Mouse (Mus musculus): ENCODE data around the gene Slco3a1. TPM values are rescaled to one million over a fixed set of nuclear protein-coding genes. Genes with fewer than 3 reads are reported as not detected.

The Slco3a1 gene
- polyA plus RNA-seq, 1 experiment from 2014 or later = 19.1 TPM

DNA sequence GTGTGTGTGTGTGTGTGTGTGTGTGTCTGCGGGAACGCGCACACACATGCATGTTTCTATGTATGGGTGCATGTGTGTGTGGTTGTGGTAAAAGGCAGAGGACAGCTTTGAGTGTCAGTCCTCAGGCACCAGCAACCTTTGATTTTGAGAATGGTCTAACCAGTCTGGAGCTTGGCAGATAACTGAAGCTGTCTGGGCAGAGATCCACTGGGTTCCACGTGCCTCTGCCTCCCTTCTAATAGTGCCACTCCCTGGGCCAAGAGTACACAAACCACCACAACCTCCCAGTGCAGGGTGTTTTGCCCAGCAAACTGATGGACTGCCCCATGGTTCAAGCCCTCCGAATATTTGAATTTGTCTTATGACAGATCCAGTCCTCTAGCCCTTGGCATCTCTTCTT lies 55.1 kb downstream of the Slco3a1 start:
- Histone ChIP-seq H3K4me3 (no peak overlapping the region), H3K9ac (no peak overlapping the region), H3K4me2 (no peak overlapping the region), H3K9me3 (no peaks in the 10 kb centered on the region), H3K27ac (no peak overlapping the region), H3K4me1 (no peaks in the 10 kb centered on the region), H3K36me3 (no peaks in the 10 kb centered on the region), H3K27me3 (no peaks in the 10 kb centered on the region)
- 96% methylated on average over 5 of the region's 5 CpGs for WGBS
- no peak for ATAC-seq (ENCODE audit: insufficient number of reproducible peaks, low FRiP score, low TSS enrichment, low read depth)

DNA sequence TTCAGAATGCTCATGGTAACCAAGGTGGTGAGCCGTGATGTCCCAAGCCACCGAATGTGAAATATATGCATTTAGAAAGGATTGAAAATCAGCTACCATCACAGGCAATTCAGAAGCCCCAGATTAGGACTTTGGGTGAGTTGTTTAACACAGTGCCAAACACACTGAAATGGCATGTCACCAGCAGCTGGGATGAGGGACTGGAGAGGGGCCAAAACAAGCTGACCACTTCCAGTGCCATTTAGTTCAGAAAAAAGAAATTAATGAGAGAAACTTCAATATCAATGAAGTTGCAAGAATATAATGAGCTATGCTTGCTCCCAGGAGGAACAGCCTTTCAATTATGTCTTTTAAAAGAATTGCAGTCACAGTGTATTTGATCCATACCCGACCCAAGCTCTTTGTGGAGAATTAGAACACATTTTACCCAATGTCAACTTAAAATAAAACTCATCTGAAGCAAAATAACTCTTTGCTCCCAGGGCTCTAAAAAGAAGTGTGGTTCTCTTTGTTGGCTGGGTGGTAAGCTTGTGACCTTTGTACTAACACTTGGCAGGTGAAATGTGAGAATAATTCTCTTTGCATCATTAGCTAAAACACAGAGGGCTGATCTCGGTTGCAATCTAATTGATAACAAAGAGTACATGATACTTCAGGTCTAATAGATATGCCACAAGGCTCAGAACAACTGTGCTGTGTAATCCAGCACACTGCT lies 56.2 kb downstream of the Slco3a1 start:
- no peak overlapping the region for H3K4me2 ChIP-seq
- 76% methylated on average over 4 of the region's 4 CpGs for WGBS
- H3K4me3 ChIP-seq = no peak overlapping the region
- ATAC-seq (ENCODE audit: insufficient number of reproducible peaks, low FRiP score, low TSS enrichment, low read depth) = no peak
- no peak overlapping the region for H3K27ac ChIP-seq
- no peaks in the 10 kb centered on the region for H3K4me1 ChIP-seq
- H3K36me3 ChIP-seq = no peaks in the 10 kb centered on the region
- no peak overlapping the region for H3K9ac ChIP-seq
- no peaks in the 10 kb centered on the region for H3K27me3 ChIP-seq
- no peaks in the 10 kb centered on the region for H3K9me3 ChIP-seq

DNA sequence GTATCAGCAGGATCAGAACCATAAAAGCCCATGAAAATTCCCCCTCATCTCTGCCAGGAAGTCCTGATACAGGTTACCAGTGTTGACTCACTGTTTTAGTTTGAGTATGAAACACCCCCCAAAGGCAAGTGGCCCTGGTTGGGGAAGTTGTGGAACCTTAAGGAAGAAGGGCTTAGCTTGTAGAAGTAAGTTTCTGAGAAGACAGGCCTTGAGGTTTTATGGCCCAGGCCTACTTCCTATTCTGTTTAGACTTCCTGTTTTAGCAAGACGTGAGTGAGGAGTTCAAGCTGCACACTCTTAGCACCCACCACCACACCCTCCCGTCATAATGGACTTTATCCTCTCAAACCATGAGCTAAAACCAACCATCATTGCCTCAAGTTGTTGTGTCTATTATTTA lies 57.4 kb downstream of the Slco3a1 start:
- Histone ChIP-seq H3K4me3 (no peak overlapping the region), H3K27ac (no peak overlapping the region), H3K9ac (no peak overlapping the region), H3K9me3 (no peaks in the 10 kb centered on the region), H3K4me1 (no peaks in the 10 kb centered on the region), H3K27me3 (no peaks in the 10 kb centered on the region), H3K36me3 (no peaks in the 10 kb centered on the region), H3K4me2 (no peak overlapping the region)
- 67% methylated on average over 2 of the region's 2 CpGs for WGBS
- no peak for ATAC-seq (ENCODE audit: insufficient number of reproducible peaks, low FRiP score, low TSS enrichment, low read depth)

DNA sequence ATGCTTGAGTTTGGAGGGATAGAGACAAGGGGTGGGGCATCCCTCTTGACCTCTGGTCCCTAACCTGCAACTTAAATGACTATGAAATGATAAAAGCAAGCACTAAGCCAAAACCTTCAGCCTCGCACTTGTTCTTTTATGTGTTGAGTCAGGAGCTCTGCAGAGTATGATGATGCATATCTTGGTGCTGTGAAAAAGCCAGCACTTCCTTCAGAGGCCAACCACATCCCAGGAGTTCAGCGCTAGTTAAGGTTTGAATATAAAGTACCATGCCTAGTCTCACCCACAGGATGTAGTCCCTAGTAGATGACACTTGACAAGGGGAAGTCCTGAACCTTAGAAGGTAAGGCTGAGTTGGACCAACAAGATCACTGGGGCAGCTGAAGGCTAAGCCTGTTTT lies 59.1 kb downstream of the Slco3a1 start:
- WGBS = 86% methylated on average over 2 of the region's 2 CpGs
- Histone ChIP-seq H3K4me1 (no peaks in the 10 kb centered on the region), H3K4me2 (no peak overlapping the region), H3K27me3 (no peaks in the 10 kb centered on the region), H3K9ac (no peak overlapping the region), H3K4me3 (no peak overlapping the region), H3K36me3 (no peaks in the 10 kb centered on the region), H3K9me3 (no peaks in the 10 kb centered on the region), H3K27ac (no peak overlapping the region)
- no peak for ATAC-seq (ENCODE audit: insufficient number of reproducible peaks, low FRiP score, low TSS enrichment, low read depth)

DNA sequence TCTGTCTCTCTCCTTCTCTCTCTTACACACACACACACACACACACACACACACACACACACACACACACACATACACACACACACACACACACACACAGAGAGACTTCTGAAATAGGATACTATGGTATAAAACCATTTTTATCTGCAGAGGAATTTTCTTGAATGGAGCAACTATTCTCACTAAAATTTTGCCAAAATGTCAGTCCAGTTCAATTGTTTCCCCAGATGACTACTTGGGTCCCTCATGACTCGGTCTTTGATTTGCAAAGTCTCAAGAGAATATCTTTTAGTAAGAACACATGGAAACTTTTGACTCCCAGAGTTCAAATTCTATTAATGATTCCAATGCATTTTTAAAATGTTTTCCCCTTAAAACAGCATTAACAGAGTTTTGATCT lies 60.8 kb downstream of the Slco3a1 start:
- ATAC-seq (ENCODE audit: insufficient number of reproducible peaks, low FRiP score, low TSS enrichment, low read depth) = no peak

DNA sequence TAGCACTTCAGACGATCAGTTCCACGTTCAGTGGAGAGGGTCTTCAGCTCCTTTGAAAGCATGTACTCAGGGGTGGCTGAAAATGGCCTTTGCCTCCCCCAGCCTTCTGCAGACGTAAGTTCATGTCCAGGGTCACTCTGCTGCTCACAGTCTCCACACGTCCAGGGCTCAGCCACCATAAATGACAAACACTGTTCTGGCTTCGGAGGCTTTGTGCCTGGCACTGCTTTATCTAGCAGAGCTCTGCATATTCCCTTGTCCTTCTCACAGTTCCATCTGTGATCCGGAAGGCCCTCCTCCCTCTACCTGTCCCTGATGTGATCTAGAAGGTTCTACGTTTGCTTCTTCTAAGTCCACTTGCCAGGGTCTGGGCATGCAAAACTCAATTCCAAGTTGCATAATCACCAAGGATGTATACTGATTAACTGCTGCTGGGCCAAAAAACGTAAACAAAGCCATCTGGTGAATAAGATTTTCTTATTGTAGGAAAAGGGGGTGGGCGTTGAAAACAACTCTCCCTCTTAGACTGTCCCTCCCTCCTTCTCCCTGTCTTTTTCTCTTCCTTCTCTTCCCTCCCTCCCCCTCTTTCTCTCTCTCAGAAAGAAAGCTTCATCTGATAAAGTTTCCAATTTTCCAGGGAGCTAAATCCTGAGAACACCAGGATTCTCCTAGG lies 62.8 kb downstream of the Slco3a1 start:
- Histone ChIP-seq H3K27ac (no peak overlapping the region), H3K9me3 (no peaks in the 10 kb centered on the region), H3K4me2 (no peak overlapping the region), H3K4me3 (no peak overlapping the region), H3K27me3 (no peaks in the 10 kb centered on the region), H3K36me3 (no peaks in the 10 kb centered on the region), H3K9ac (no peak overlapping the region), H3K4me1 (no peaks in the 10 kb centered on the region)
- WGBS = 74% methylated on average over 9 of the region's 9 CpGs
- ATAC-seq (ENCODE audit: insufficient number of reproducible peaks, low FRiP score, low TSS enrichment, low read depth) = no peak

More for the DNA sequence above, 60.8 kb downstream of the Slco3a1 start:
- Histone ChIP-seq H3K36me3 (no peaks in the 10 kb centered on the region), H3K27me3 (no peaks in the 10 kb centered on the region), H3K27ac (no peak overlapping the region), H3K9ac (no peak overlapping the region), H3K4me1 (no peaks in the 10 kb centered on the region), H3K4me2 (no peak overlapping the region), H3K4me3 (no peak overlapping the region), H3K9me3 (no peaks in the 10 kb centered on the region)
- 76% methylated on average over 1 of the region's 1 CpGs for WGBS

DNA sequence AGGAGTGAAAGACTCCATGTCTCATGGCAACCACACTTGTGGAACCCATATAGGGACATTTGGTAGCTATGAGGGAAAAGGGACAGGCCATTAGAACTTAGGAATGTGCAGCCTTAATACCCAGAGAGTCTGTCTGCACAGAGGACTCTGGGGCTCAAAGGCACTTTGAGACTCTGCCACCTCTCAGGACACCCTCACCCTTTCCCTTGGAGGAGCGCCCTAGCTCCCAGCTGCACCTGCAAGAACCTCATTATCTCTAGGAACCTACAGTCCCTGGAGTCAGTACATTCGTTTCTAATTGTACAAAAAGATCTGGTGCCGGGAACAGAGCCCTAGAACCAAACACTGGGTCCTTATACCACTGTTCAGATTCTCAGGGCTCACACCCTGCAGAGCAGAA lies 66.4 kb downstream of the Slco3a1 start:
- Histone ChIP-seq H3K4me1 (no peaks in the 10 kb centered on the region; the same call in 1 of the 2 replicates), H3K4me2 (no peak overlapping the region), H3K27ac (no peak overlapping the region), H3K9ac (no peak overlapping the region), H3K27me3 (no peaks in the 10 kb centered on the region), H3K36me3 (no peaks in the 10 kb centered on the region), H3K4me3 (no peak overlapping the region), H3K9me3 (no peaks in the 10 kb centered on the region)
- no peak for ATAC-seq (ENCODE audit: insufficient number of reproducible peaks, low FRiP score, low TSS enrichment, low read depth)
- WGBS = 78% methylated on average over 3 of the region's 3 CpGs

DNA sequence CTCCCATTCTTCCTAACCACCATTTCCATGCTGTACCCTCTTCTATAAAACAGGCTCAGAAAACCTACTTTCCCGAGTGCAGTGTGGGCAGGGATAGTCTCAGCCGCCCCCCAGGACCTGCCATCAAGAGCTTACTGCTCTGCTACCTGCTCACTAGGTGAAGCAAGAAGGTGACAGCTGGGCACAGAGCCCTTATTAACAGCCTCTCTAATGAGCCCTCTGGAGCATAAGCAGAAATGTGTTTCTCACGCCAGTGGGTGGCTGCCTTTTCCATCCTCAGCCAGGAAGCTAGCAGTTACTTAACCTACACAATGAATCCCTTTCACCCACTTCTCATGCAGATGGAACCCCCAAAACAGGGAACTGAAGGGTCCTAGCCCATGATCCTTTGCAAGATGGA lies 66.9 kb downstream of the Slco3a1 start:
- Histone ChIP-seq H3K9ac (no peak overlapping the region), H3K4me3 (no peak overlapping the region), H3K27me3 (no peaks in the 10 kb centered on the region), H3K9me3 (no peaks in the 10 kb centered on the region), H3K27ac (no peak overlapping the region), H3K4me1 (no peaks in the 10 kb centered on the region; the same call in 1 of the 2 replicates), H3K4me2 (no peak overlapping the region), H3K36me3 (no peaks in the 10 kb centered on the region)
- 0 out of 2 replicates have a peak, but pooled peaks have one; percentile 42 for ATAC-seq (ENCODE audit: insufficient number of reproducible peaks, low FRiP score, low TSS enrichment, low read depth)
- 56% methylated on average over 3 of the region's 3 CpGs for WGBS

DNA sequence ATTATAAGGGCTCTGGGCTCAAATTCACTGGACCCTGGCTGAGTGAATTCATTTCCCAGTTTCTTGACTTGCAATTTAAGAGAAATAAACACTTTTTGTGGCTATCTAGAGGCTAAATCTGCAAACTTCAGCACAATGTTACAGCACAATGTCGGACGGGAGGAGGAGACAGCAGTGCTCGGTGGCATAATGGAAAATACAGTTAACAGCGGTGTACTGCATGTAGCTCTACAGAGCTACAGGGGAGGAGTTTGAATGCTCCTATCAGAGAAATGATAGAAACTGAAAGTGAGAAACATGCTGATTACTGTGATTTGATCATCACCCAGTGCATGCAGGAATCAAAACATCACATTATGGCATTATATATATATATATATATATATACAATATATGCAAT lies 68.5 kb downstream of the Slco3a1 start:
- Histone ChIP-seq H3K27ac (no peak overlapping the region), H3K27me3 (no peaks in the 10 kb centered on the region), H3K9me3 (no peaks in the 10 kb centered on the region), H3K4me2 (no peak overlapping the region), H3K4me3 (no peak overlapping the region), H3K9ac (no peak overlapping the region), H3K4me1 (no peaks in the 10 kb centered on the region; the same call in 1 of the 2 replicates), H3K36me3 (no peaks in the 10 kb centered on the region)
- ATAC-seq (ENCODE audit: insufficient number of reproducible peaks, low FRiP score, low TSS enrichment, low read depth) = no peak
- 82% methylated on average over 4 of the region's 4 CpGs for WGBS

DNA sequence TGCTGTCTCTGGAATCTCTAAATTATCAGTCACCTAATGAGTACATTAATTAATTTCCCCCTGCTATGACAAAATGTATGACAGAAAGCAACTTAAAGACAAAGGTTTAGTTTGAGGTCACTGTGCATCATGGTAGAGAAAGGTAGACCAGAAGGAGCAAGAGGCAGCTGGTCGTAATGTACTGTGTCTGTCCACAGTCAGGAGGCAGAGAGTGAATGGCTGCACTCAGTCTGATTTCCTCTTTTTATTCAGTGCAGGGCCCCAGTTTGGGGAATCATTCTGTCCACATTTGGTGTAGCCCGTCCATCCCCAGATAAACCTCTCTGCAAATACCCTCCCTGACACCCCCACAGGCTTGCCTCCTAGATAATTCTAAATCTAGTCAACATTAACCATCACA lies 68.9 kb downstream of the Slco3a1 start:
- Histone ChIP-seq H3K4me3 (no peak overlapping the region), H3K9ac (no peak overlapping the region), H3K4me2 (no peak overlapping the region), H3K9me3 (no peaks in the 10 kb centered on the region), H3K27me3 (no peaks in the 10 kb centered on the region), H3K27ac (no peak overlapping the region), H3K36me3 (no peaks in the 10 kb centered on the region), H3K4me1 (peaks cover 3% of the 10 kb centered on the region)
- ATAC-seq (ENCODE audit: insufficient number of reproducible peaks, low FRiP score, low TSS enrichment, low read depth) = no peak
- WGBS = 84% methylated on average over 2 of the region's 2 CpGs

DNA sequence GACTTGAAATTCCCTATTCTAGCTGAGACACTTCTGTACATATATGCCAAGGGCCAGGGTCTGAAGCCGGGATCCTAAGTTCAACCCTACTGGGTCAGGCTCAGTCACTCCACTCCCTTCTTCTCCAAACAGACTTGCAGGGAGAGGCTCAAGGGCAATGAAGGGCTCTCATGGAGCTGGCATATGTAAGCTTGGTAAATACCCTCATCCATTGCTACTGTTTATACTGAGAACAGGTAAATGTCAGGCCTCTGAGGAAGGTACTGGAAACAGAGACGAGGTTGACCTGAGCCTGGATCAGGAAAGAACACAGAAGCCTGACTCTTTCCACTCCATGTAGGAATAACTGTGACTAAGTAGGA lies 70.6 kb downstream of the Slco3a1 start:
- WGBS = 91% methylated on average over 2 of the region's 2 CpGs
- H3K27me3 ChIP-seq = no peaks in the 10 kb centered on the region
- H3K9ac ChIP-seq = no peak overlapping the region
- H3K36me3 ChIP-seq = no peaks in the 10 kb centered on the region
- no peaks in the 10 kb centered on the region for H3K9me3 ChIP-seq
- no peak overlapping the region for H3K27ac ChIP-seq
- H3K4me3 ChIP-seq = no peak overlapping the region
- H3K4me1 ChIP-seq = peaks cover 8% of the 10 kb centered on the region
- ATAC-seq (ENCODE audit: insufficient number of reproducible peaks, low FRiP score, low TSS enrichment, low read depth) = no peak
- no peak overlapping the region for H3K4me2 ChIP-seq

DNA sequence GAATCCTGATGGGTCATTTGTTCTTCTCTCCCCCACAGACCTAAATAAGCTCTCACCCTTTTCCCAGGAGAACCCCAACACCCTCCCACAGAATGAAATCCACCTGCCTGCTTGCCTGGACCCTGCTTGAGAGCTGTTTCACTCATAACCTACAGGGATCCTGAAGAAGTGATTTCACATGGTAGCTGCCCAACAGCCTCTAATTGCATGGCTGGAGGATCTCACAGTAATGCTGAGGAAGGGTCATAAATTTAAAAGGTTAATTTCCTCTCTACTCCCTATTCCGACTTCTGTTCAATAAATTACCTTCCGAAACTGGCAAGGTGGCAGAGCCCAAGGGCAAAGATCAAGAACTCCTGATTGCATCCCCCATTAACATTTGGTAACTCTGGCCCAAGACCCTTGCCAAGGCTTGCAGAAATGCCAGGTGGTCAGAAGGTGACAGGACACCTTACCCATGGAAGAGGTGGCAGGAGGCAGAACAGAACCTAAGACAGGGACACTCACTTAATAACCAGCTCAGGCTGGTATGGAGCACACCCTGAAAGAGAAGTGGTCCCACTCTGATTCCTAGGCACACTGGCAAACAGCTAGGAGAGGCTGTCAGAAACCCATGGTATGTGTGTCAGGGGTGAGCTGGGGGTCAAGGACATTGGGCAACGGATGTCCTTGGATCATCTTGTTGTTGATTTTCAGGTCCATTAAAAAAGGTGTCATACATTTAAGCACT lies 71.1 kb downstream of the Slco3a1 start:
- Histone ChIP-seq H3K4me2 (no peak overlapping the region), H3K9me3 (no peaks in the 10 kb centered on the region), H3K36me3 (no peaks in the 10 kb centered on the region), H3K27me3 (no peaks in the 10 kb centered on the region), H3K4me3 (no peak overlapping the region), H3K27ac (no peak overlapping the region), H3K9ac (no peak overlapping the region), H3K4me1 (peaks cover 8% of the 10 kb centered on the region)
- 49% methylated on average over 3 of the region's 3 CpGs for WGBS
- ATAC-seq (ENCODE audit: insufficient number of reproducible peaks, low FRiP score, low TSS enrichment, low read depth) = no peak
